Mouse (Mus musculus): ENCODE measurements at regions not wholly inside any gene's neighbourhood (a gene's known extent, or its start where the extent isn't known, plus 50 kb on each side); places are given as distances from the start of the nearest gene placed in this dataset.

DNA sequence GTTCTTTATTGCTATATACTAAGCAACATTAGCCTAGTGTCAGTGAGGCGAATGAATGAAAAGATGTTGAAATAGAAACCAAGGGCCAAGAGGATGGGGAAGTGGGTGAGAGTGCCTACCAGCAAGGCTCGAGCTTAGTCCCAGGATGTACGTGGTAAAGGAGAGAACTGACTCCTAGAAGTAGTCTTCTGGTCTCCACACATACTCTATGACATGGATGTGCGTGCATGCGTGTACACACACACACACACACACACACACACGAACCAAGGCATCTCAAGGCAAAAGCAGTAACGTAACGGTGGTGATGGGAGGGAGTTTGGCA lies 50.0 kb upstream of the Trim2 start:
- Histone ChIP-seq H3K9me3 (replicated peaks) (no peaks in the 10 kb centered on the region), H3K27ac (no peak overlapping the region), H3K36me3 (no peaks in the 10 kb centered on the region), H3K4me1 (replicated peaks) (peaks cover 24% of the 10 kb centered on the region), H3K9ac (no peak overlapping the region), H3K4me3 (replicated peaks) (no peak overlapping the region), H3K4me2 (no peak overlapping the region), H3K27me3 (no peaks in the 10 kb centered on the region)
- DNase-seq, result no peak
- no peak for ATAC-seq (ENCODE audit: low read depth)
- 75% methylated on average over 8 of the region's 8 CpGs for WGBS (ENCODE audit: insufficient replicate concordance)

Measured in liver, embryonic 13.5 days (tissue).